11 mouse cellular contexts compared by ENCODE assay signal in genomic region chr1:90927308-90927707, GRCm38 (mm10). TPM values are rescaled to one million over a fixed set of nuclear protein-coding genes. Genes with fewer than 3 reads are reported as not detected.
DNase-seq lines count a peak whose midpoint lies in the region; ATAC-seq lines count a peak whose summit lies in the region.
"Had no signal": no experiment of that assay in that cellular context is flagged by ENCODE, and none has a peak within 500 bp of the region (broad histone marks: within the 10 kb centered on the region; RNA-seq: fewer than 3 reads in every experiment).

No protein-coding gene starts in this region.

- H3K4me3 ChIP-seq in kidney, embryonic 15.5 days (replicated peaks): 0 out of 2 replicates have a peak overlapping the region, but pooled peaks have one; percentile 33

- intact Hi-C loops in heart, postnatal 14 days (cut with DNase I): no loop called here

- H3K27ac ChIP-seq in kidney, embryonic 15.5 days: no peak overlapping the region
- H3K27ac ChIP-seq: forebrain, embryonic 13.5 days; liver, embryonic 12.5 days had no signal

- no peak overlapping the region for H3K9ac ChIP-seq in kidney, embryonic 15.5 days
- H3K9ac ChIP-seq: forebrain, embryonic 13.5 days; liver, embryonic 12.5 days had no signal

- ATAC-seq in kidney, embryonic 15.5 days (replicated peaks; ENCODE audit: low FRiP score): no peak
- ATAC-seq: liver, embryonic 12.5 days had no signal

- peaks cover 6% of the 10 kb centered on the region; the same call in 1 of the 2 replicates for H3K27me3 ChIP-seq in kidney, embryonic 15.5 days

- no peaks in the 10 kb centered on the region for H3K9me3 ChIP-seq in kidney, embryonic 15.5 days (replicated peaks)
- H3K9me3 ChIP-seq: forebrain, embryonic 13.5 days; liver, embryonic 12.5 days had no signal

- H3K4me2 ChIP-seq in kidney, embryonic 15.5 days: peak overlapping the region; percentile 67

- H3K4me1 ChIP-seq in kidney, embryonic 15.5 days: peaks cover 22% of the 10 kb centered on the region
- H3K4me1 ChIP-seq: liver, embryonic 12.5 days had no signal

- 31% methylated on average over 15 of the region's 15 CpGs for WGBS in kidney, embryonic 15.5 days

- no peaks in the 10 kb centered on the region for H3K36me3 ChIP-seq in kidney, embryonic 15.5 days
- H3K36me3 ChIP-seq: liver, embryonic 12.5 days had no signal

- DNase-seq in heart, adult 18-20 months: peak; percentile 40 to 62
- no peak for DNase-seq in heart, postnatal 14 days
- DNase-seq in gonadal fat pad, adult 2 months (ENCODE audit: low read depth): peak; percentile 57
- peak; percentile 59 for DNase-seq in lung, postnatal 14 days
- DNase-seq in frontal cortex, postnatal 10 days (ENCODE audit: low spot score in 2 of 2): no peak
- no peak for DNase-seq in adrenal gland, postnatal 4 days (ENCODE audit: low spot score in 2 of 2)
- no peak for DNase-seq in MN1 (ENCODE audit: low spot score)
- DNase-seq: B cell, adult 2 months had no signal

RNA-seq across cellular contexts. Expression of gene Mlph, which starts 12.4 kb away (rescaled TPM):
- 1 to 10 TPM; 1.1 to 1.5 TPM for total RNA-seq in heart, adult 18-20 months (2021)
- total RNA-seq in heart, postnatal 14 days (2021): under 1 TPM; 0.41 to 0.86 TPM
- 29.4 and 35.8 TPM in 2 replicates for polyA plus RNA-seq in gonadal fat pad, adult 2 months (2012; rRNA removed)
- polyA plus RNA-seq in kidney, embryonic 15.5 days (2015; fragmentation: Nextera tagmentation; extraction: Ambion mirVana): 0.38 and 0.48 TPM in 2 replicates
- 1 to 10 TPM; 1.6 to 2.2 TPM for total RNA-seq in adrenal gland, postnatal 4 days (2021)
- polyA plus RNA-seq: liver, embryonic 12.5 days had no signal

RNA-seq across cellular contexts. Expression of gene Prlh, which starts 25.6 kb away (rescaled TPM):
- not detected for total RNA-seq in heart, adult 18-20 months (2021)
- not detected for total RNA-seq in heart, postnatal 14 days (2021)
- polyA plus RNA-seq in gonadal fat pad, adult 2 months (2012; rRNA removed): not detected in 2 replicates
- not detected in 2 replicates for polyA plus RNA-seq in kidney, embryonic 15.5 days (2015; fragmentation: Nextera tagmentation; extraction: Ambion mirVana)
- total RNA-seq in adrenal gland, postnatal 4 days (2021): not detected
- polyA plus RNA-seq: forebrain, embryonic 13.5 days; liver, embryonic 12.5 days had no signal

RNA-seq across cellular contexts. Expression of gene Rab17, which starts 42.2 kb away (rescaled TPM):
- total RNA-seq in heart, adult 18-20 months (2021): 1 to 10 TPM; 2.4 to 2.9 TPM
- 1 to 10 TPM; 2.5 to 3.1 TPM for total RNA-seq in heart, postnatal 14 days (2021)
- polyA plus RNA-seq in gonadal fat pad, adult 2 months (2012; rRNA removed): 6.7 and 15.1 TPM in 2 replicates
- polyA plus RNA-seq in kidney, embryonic 15.5 days (2015; fragmentation: Nextera tagmentation; extraction: Ambion mirVana): 8.3 and 9.6 TPM in 2 replicates
- total RNA-seq in adrenal gland, postnatal 4 days (2021): 1 to 10 TPM; 1.2 to 2.5 TPM
- polyA plus RNA-seq: forebrain, embryonic 13.5 days had no signal

Comparison
In these comparisons a context has a peak if more than half of its experiments do, and no peak if none do; other contexts are left out.
1. DNase-seq: peak in heart, adult 18-20 months (2 of 2), gonadal fat pad, adult 2 months (single experiment) and lung, postnatal 14 days (single experiment); none in heart, postnatal 14 days (0 of 2), frontal cortex, postnatal 10 days (0 of 2), adrenal gland, postnatal 4 days (0 of 2) and MN1 (single experiment).